Mouse (Mus musculus): ENCODE results near the gene Magi1.

GRCm38 (mm10) chr6:94125144-94125543 lies 158.6 kb downstream of the Magi1 start:
- TF ChIP-seq CTCF (IDR thresholded peaks at IDR 0.05) (no peak), EP300 (IDR thresholded peaks at IDR 0.05; ENCODE audit: insufficient read depth, low read depth, low read length) (no peak), POLR2A (IDR thresholded peaks at IDR 0.05; ENCODE audit: insufficient read depth, low read depth, low read length) (no peak)
